17 mouse cellular contexts compared by ENCODE assay signal in genomic region chr5:138911769-138912710, GRCm38 (mm10).
DNase-seq lines count a peak whose midpoint lies in the region; ATAC-seq and TF ChIP-seq lines count a peak whose summit lies in the region.
"Had no signal": no experiment of that assay in that cellular context is flagged by ENCODE, and none has a peak within 500 bp of the region (broad histone marks: within the 10 kb centered on the region; RNA-seq: fewer than 3 reads in every experiment).

No protein-coding gene starts in this region.

- peaks cover 24% of the 10 kb centered on the region for H3K4me1 ChIP-seq in neural tube, embryonic 13.5 days (replicated peaks)
- H3K4me1 ChIP-seq in neural tube, embryonic 15.5 days = 0 out of 2 replicates have a peak, but pooled peaks cover 3% of the 10 kb centered on the region
- no peaks in the 10 kb centered on the region; the same call in 1 of the 2 replicates for H3K4me1 ChIP-seq in hindbrain, postnatal 0 days (ENCODE audit: insufficient read depth, low read length)
- 0 out of 2 replicates have a peak, but pooled peaks cover 5% of the 10 kb centered on the region for H3K4me1 ChIP-seq in neural tube, embryonic 14.5 days (ENCODE audit: control insufficient read depth, insufficient read depth, low read length)

- H3K27ac ChIP-seq in neural tube, embryonic 13.5 days (replicated peaks) = no peak overlapping the region
- no peak overlapping the region for H3K27ac ChIP-seq in neural tube, embryonic 15.5 days (replicated peaks)
- peak overlapping the region; percentile 7; the same call in 1 of the 2 replicates for H3K27ac ChIP-seq in hindbrain, postnatal 0 days
- no peak overlapping the region for H3K27ac ChIP-seq in neural tube, embryonic 14.5 days (ENCODE audit: low read depth, low read length)
- H3K27ac ChIP-seq: embryonic facial prominence, embryonic 15.5 days; heart, adult 2 months; limb, embryonic 15.5 days had no signal

- ATAC-seq in neural tube, embryonic 13.5 days (ENCODE audit: low read depth) = peak; percentile 77
- ATAC-seq in neural tube, embryonic 15.5 days (ENCODE audit: low FRiP score) = no peak
- ATAC-seq in hindbrain, postnatal 0 days = peak; percentile 81; the same call in 1 of the 2 replicates
- peak; percentile 49; the same call in 1 of the 2 replicates for ATAC-seq in neural tube, embryonic 14.5 days (ENCODE audit: low read depth)
- ATAC-seq: Patski had no signal

- peak; percentile 69 to 75 for DNase-seq in cerebellum, postnatal 10 days
- no peak for DNase-seq in cerebellum, adult 18-20 months
- DNase-seq in hindbrain, postnatal 0 days (ENCODE audit: low spot score) = peak; percentile 40
- no peak for DNase-seq in gastrocnemius, adult 8-10 months (ENCODE audit: low spot score in 2 of 2)
- no peak for DNase-seq in embryo, embryonic 11 days
- DNase-seq: heart, adult 2 months; kidney, adult 2 months; layer of hippocampus, adult 9-11 months; lung, postnatal 4 days; right cerebral cortex, adult 18-20 months had no signal

- TF ChIP-seq CTCF in hindbrain, postnatal 0 days (IDR thresholded peaks at IDR 0.05; ENCODE audit: low read depth) = no peak

- H3K9me3 ChIP-seq in neural tube, embryonic 13.5 days = no peaks in the 10 kb centered on the region
- H3K9me3 ChIP-seq in neural tube, embryonic 15.5 days (replicated peaks) = no peaks in the 10 kb centered on the region
- no peaks in the 10 kb centered on the region for H3K9me3 ChIP-seq in hindbrain, postnatal 0 days (ENCODE audit: low read length)
- H3K9me3 ChIP-seq in neural tube, embryonic 14.5 days (ENCODE audit: control insufficient read depth, low read length) = no peaks in the 10 kb centered on the region
- H3K9me3 ChIP-seq: embryonic facial prominence, embryonic 15.5 days; limb, embryonic 15.5 days had no signal

- no peaks in the 10 kb centered on the region for H3K36me3 ChIP-seq in neural tube, embryonic 13.5 days
- no peaks in the 10 kb centered on the region for H3K36me3 ChIP-seq in neural tube, embryonic 15.5 days
- H3K36me3 ChIP-seq in hindbrain, postnatal 0 days (ENCODE audit: insufficient read depth, low read length) = no peaks in the 10 kb centered on the region
- no peaks in the 10 kb centered on the region for H3K36me3 ChIP-seq in neural tube, embryonic 14.5 days (ENCODE audit: control insufficient read depth, insufficient read depth, low read length)
- H3K36me3 ChIP-seq: embryonic facial prominence, embryonic 15.5 days; limb, embryonic 15.5 days had no signal

- no peak overlapping the region for H3K4me2 ChIP-seq in neural tube, embryonic 13.5 days
- no peak overlapping the region for H3K4me2 ChIP-seq in neural tube, embryonic 15.5 days
- H3K4me2 ChIP-seq in hindbrain, postnatal 0 days (ENCODE audit: low read depth, low read length) = no peak overlapping the region
- no peak overlapping the region for H3K4me2 ChIP-seq in neural tube, embryonic 14.5 days (ENCODE audit: low read depth, low read length)
- H3K4me2 ChIP-seq: embryonic facial prominence, embryonic 15.5 days; limb, embryonic 15.5 days had no signal

- H3K27me3 ChIP-seq in neural tube, embryonic 13.5 days = no peaks in the 10 kb centered on the region
- H3K27me3 ChIP-seq in neural tube, embryonic 15.5 days (replicated peaks) = no peaks in the 10 kb centered on the region
- H3K27me3 ChIP-seq in hindbrain, postnatal 0 days (ENCODE audit: insufficient read depth, low read length) = no peaks in the 10 kb centered on the region
- H3K27me3 ChIP-seq in neural tube, embryonic 14.5 days (ENCODE audit: control insufficient read depth, insufficient read depth, low read length) = no peaks in the 10 kb centered on the region
- H3K27me3 ChIP-seq: embryonic facial prominence, embryonic 15.5 days; limb, embryonic 15.5 days; Patski had no signal

- H3K4me3 ChIP-seq in neural tube, embryonic 13.5 days = no peak overlapping the region
- H3K4me3 ChIP-seq in neural tube, embryonic 15.5 days (replicated peaks) = no peak overlapping the region
- H3K4me3 ChIP-seq in hindbrain, postnatal 0 days (ENCODE audit: low read length) = no peak overlapping the region
- H3K4me3 ChIP-seq in neural tube, embryonic 14.5 days (ENCODE audit: low read depth, low read length) = no peak overlapping the region
- H3K4me3 ChIP-seq: embryonic facial prominence, embryonic 15.5 days; heart, adult 2 months; limb, embryonic 15.5 days; myocyte had no signal

- no peak overlapping the region for H3K9ac ChIP-seq in neural tube, embryonic 13.5 days
- no peak overlapping the region for H3K9ac ChIP-seq in neural tube, embryonic 15.5 days (replicated peaks)
- no peak overlapping the region for H3K9ac ChIP-seq in hindbrain, postnatal 0 days (replicated peaks; ENCODE audit: low read length)
- no peak overlapping the region for H3K9ac ChIP-seq in neural tube, embryonic 14.5 days (replicated peaks; ENCODE audit: low read depth, low read length)
- H3K9ac ChIP-seq: embryonic facial prominence, embryonic 15.5 days; limb, embryonic 15.5 days had no signal

- WGBS in neural tube, embryonic 13.5 days = 51% methylated on average over 7 of the region's 7 CpGs
- 40% methylated on average over 7 of the region's 7 CpGs for WGBS in neural tube, embryonic 15.5 days
- WGBS in hindbrain, postnatal 0 days = 32% methylated on average over 7 of the region's 7 CpGs
- WGBS in neural tube, embryonic 14.5 days = 51% methylated on average over 7 of the region's 7 CpGs

Comparison
In these comparisons a context has a peak if more than half of its experiments do, and no peak if none do; other contexts are left out.
1. DNase-seq: peak in cerebellum, postnatal 10 days (2 of 2) and hindbrain, postnatal 0 days (single experiment); none in cerebellum, adult 18-20 months (0 of 2), gastrocnemius, adult 8-10 months (0 of 2) and embryo, embryonic 11 days (single experiment).